Mouse (Mus musculus): ENCODE data around the gene Kpna6. TPM values are rescaled to one million over a fixed set of nuclear protein-coding genes. Genes with fewer than 3 reads are reported as not detected.
"Not testable (repeated sequence)": the region's sequence is repeated elsewhere in the genome, so short reads cannot be mapped to it uniquely, and the experiment has no call there.

The Kpna6 gene
- polyA plus RNA-seq, 1 experiment from 2014 or later: 8.3 TPM

GRCm38 (mm10) chr4:129701503-129702377, 29.2 kb upstream of the Kpna6 start:
- Histone ChIP-seq H3K27me3 (replicated peaks; ENCODE audit: control insufficient read depth, insufficient read depth, low read length) (no peaks in the 10 kb centered on the region), H3K27ac (ENCODE audit: low read depth, low read length) (peak overlapping the region; percentile 54), H3K9ac (ENCODE audit: low read depth, low read length) (no peak overlapping the region), H3K36me3 (ENCODE audit: control insufficient read depth, insufficient read depth) (peaks cover 19% of the 10 kb centered on the region), H3K4me1 (replicated peaks; ENCODE audit: control insufficient read depth, insufficient read depth, low read length) (peaks cover 3% of the 10 kb centered on the region; the same call in 1 of the 2 replicates), H3K4me2 (replicated peaks; ENCODE audit: low read depth) (peak overlapping the region; percentile 54), H3K4me3 (ENCODE audit: low read depth, low read length) (peak overlapping the region; percentile 17; the same call in 1 of the 2 replicates), H3K9me3 (ENCODE audit: control insufficient read depth) (no peaks in the 10 kb centered on the region)
- TF ChIP-seq CTCF (IDR thresholded peaks at IDR 0.05; ENCODE audit: low read depth): peak; percentile 96
- peak; percentile 41 for ATAC-seq
- 45% methylated on average over 17 of the region's 17 CpGs for WGBS

- H3K9me3 ChIP-seq (ENCODE audit: control insufficient read depth); H3K4me3 ChIP-seq (ENCODE audit: low read depth, low read length); H3K27me3 ChIP-seq (replicated peaks; ENCODE audit: control insufficient read depth, insufficient read depth, low read length); ATAC-seq; H3K4me2 ChIP-seq (replicated peaks; ENCODE audit: low read depth); H3K27ac ChIP-seq (ENCODE audit: low read depth, low read length); H3K9ac ChIP-seq (ENCODE audit: low read depth, low read length); H3K4me1 ChIP-seq (replicated peaks; ENCODE audit: control insufficient read depth, insufficient read depth, low read length): not testable (repeated sequence)
- H3K36me3 ChIP-seq (ENCODE audit: control insufficient read depth, insufficient read depth): peaks cover 19% of the 10 kb centered on the region
- 88% methylated on average over 6 of the region's 6 CpGs for WGBS
These were observed 28.1 kb upstream of the Kpna6 start for GRCm38 (mm10) chr4:129700661-129701060.

GRCm38 (mm10) chr4:129700216-129700615, 27.6 kb upstream of the Kpna6 start:
- Histone ChIP-seq H3K27ac (ENCODE audit: low read depth, low read length) (no peak overlapping the region), H3K4me1 (replicated peaks; ENCODE audit: control insufficient read depth, insufficient read depth, low read length) (peaks cover 3% of the 10 kb centered on the region; the same call in 1 of the 2 replicates), H3K27me3 (replicated peaks; ENCODE audit: control insufficient read depth, insufficient read depth, low read length) (no peaks in the 10 kb centered on the region), H3K9ac (ENCODE audit: low read depth, low read length) (no peak overlapping the region), H3K9me3 (ENCODE audit: control insufficient read depth) (no peaks in the 10 kb centered on the region), H3K36me3 (ENCODE audit: control insufficient read depth, insufficient read depth) (peaks cover 15% of the 10 kb centered on the region), H3K4me3 (ENCODE audit: low read depth, low read length) (no peak overlapping the region), H3K4me2 (replicated peaks; ENCODE audit: low read depth) (no peak overlapping the region)
- WGBS: 80% methylated on average over 1 of the region's 1 CpGs
- no peak for ATAC-seq
- no peak for TF ChIP-seq CTCF (IDR thresholded peaks at IDR 0.05; ENCODE audit: low read depth)

GRCm38 (mm10) chr4:129697191-129697590, 24.6 kb upstream of the Kpna6 start:
- Histone ChIP-seq H3K9me3 (ENCODE audit: control insufficient read depth) (no peaks in the 10 kb centered on the region), H3K27ac (ENCODE audit: low read depth, low read length) (peak overlapping the region; percentile 68; the same call in 1 of the 2 replicates), H3K36me3 (ENCODE audit: control insufficient read depth, insufficient read depth) (peaks cover 10% of the 10 kb centered on the region; the same call in 1 of the 2 replicates), H3K4me1 (replicated peaks; ENCODE audit: control insufficient read depth, insufficient read depth, low read length) (peaks cover 3% of the 10 kb centered on the region; the same call in 1 of the 2 replicates), H3K4me3 (ENCODE audit: low read depth, low read length) (peak overlapping the region; percentile 65), H3K9ac (ENCODE audit: low read depth, low read length) (peak overlapping the region; percentile 64), H3K27me3 (replicated peaks; ENCODE audit: control insufficient read depth, insufficient read depth, low read length) (no peaks in the 10 kb centered on the region), H3K4me2 (replicated peaks; ENCODE audit: low read depth) (peak overlapping the region; percentile 87)
- no peak for TF ChIP-seq CTCF (IDR thresholded peaks at IDR 0.05; ENCODE audit: low read depth)
- ATAC-seq: no peak
- 81% methylated on average over 7 of the region's 7 CpGs for WGBS

- H3K27ac ChIP-seq (ENCODE audit: low read depth, low read length): peak within 1 kb of the TSS; percentile 68
- ATAC-seq: peak; percentile 83
These were observed 23.8 kb upstream of the Kpna6 start, which contains the start of gene Tmem39b for GRCm38 (mm10) chr4:129696158-129696985. TSS of gene Tmem39b (minus strand) at chr4:129696838.

GRCm38 (mm10) chr4:129695815-129696157, 23.2 kb upstream of the Kpna6 start:
- Histone ChIP-seq H3K4me2 (replicated peaks; ENCODE audit: low read depth) (peak overlapping the region; percentile 87), H3K4me1 (replicated peaks; ENCODE audit: control insufficient read depth, insufficient read depth, low read length) (peaks cover 3% of the 10 kb centered on the region; the same call in 1 of the 2 replicates), H3K4me3 (ENCODE audit: low read depth, low read length) (peak overlapping the region; percentile 65), H3K27me3 (replicated peaks; ENCODE audit: control insufficient read depth, insufficient read depth, low read length) (no peaks in the 10 kb centered on the region), H3K27ac (ENCODE audit: low read depth, low read length) (peak overlapping the region; percentile 68; the same call in 1 of the 2 replicates), H3K9me3 (ENCODE audit: control insufficient read depth) (no peaks in the 10 kb centered on the region), H3K9ac (ENCODE audit: low read depth, low read length) (peak overlapping the region; percentile 64), H3K36me3 (ENCODE audit: control insufficient read depth, insufficient read depth) (peaks cover 23% of the 10 kb centered on the region)
- ATAC-seq: no peak
- no peak for TF ChIP-seq CTCF (IDR thresholded peaks at IDR 0.05; ENCODE audit: low read depth)
- 18% methylated on average over 6 of the region's 6 CpGs for WGBS

More at GRCm38 (mm10) chr4:129696158-129696985, 23.8 kb upstream of the Kpna6 start, which contains the start of gene Tmem39b:
- Histone ChIP-seq H3K27me3 (replicated peaks; ENCODE audit: control insufficient read depth, insufficient read depth, low read length) (no peaks in the 10 kb centered on the region), H3K4me2 (replicated peaks; ENCODE audit: low read depth) (peak within 1 kb of the TSS; percentile 87), H3K4me3 (ENCODE audit: low read depth, low read length) (peak within 1 kb of the TSS; percentile 65), H3K9me3 (ENCODE audit: control insufficient read depth) (no peaks in the 10 kb centered on the region), H3K4me1 (replicated peaks; ENCODE audit: control insufficient read depth, insufficient read depth, low read length) (peaks cover 3% of the 10 kb centered on the region; the same call in 1 of the 2 replicates), H3K9ac (ENCODE audit: low read depth, low read length) (peak within 1 kb of the TSS; percentile 64), H3K36me3 (ENCODE audit: control insufficient read depth, insufficient read depth) (peaks cover 18% of the 10 kb centered on the region; the same call in 1 of the 2 replicates)
- under 1% methylated on average over 50 of the region's 57 CpGs for whole genome bisulfite sequencing
- no peak for TF ChIP-seq CTCF (IDR thresholded peaks at IDR 0.05; ENCODE audit: low read depth)

Measured in intestine, postnatal 0 days (tissue).